ENCODE assay signal across 7 mouse cellular contexts in the genomic region with DNA sequence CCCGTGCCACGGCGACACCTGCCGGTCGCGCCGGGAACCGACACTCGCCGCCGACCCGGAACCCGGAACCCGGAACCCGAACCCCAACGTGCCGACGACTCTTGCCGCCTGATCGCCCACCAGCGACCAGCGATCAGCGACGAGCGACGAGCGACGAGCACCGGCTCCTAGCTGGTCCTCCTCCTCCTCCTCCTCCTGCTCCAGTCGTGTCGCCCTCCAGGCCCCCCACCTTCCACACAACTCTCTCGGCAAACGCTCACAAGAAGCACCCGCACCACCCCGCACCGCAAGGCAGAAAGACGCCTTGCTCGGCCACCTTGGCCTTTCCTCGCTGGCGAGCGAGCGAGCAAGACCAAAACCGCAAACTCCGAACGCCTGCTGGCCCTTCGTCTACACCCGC.
DNase-seq lines count a peak whose midpoint lies in the region; ATAC-seq and TF ChIP-seq lines count a peak whose summit lies in the region.
"Not testable (repeated sequence)": the region's sequence is repeated elsewhere in the genome, so short reads cannot be mapped to it uniquely, and the experiment has no call there.

No protein-coding gene starts in this region.

- not testable (repeated sequence) for H3K4me1 ChIP-seq in embryonic facial prominence, embryonic 10.5 days; heart, adult 2 months (ENCODE audit: control insufficient read depth, insufficient read depth, low read length); limb, embryonic 13.5 days; megakaryocyte, embryonic 14.5 days

- not testable (repeated sequence) for ATAC-seq in limb, embryonic 13.5 days (ENCODE audit: low FRiP score, low read depth)

- peak; percentile 46 for DNase-seq in adrenal gland, adult 2 months
- DNase-seq in embryonic facial prominence, embryonic 10.5 days (ENCODE audit: low spot score), result peak; percentile 24
- DNase-seq in heart, adult 2 months, result peak; percentile 29 to 42
- peak; percentile 50 for DNase-seq in induced T-regulatory cell, adult 2 months (ENCODE audit: low read depth)
- DNase-seq in retina, postnatal 1 day, result peak; percentile 51

- WGBS in embryonic facial prominence, embryonic 10.5 days, result 10% methylated on average over 22 of the region's 47 CpGs
- 4% methylated on average over 19 of the region's 47 CpGs for WGBS in heart, adult 2 months
- WGBS in limb, embryonic 13.5 days, result 4% methylated on average over 23 of the region's 47 CpGs

- intact Hi-C loops in heart, adult 2 months (cut with DNase I), result not testable (repeated sequence)

- H3K9me3 ChIP-seq in embryonic facial prominence, embryonic 10.5 days; limb, embryonic 13.5 days; megakaryocyte, embryonic 14.5 days: not testable (repeated sequence)

- not testable (repeated sequence) for H3K36me3 ChIP-seq in embryonic facial prominence, embryonic 10.5 days (replicated peaks); heart, adult 2 months (ENCODE audit: control insufficient read depth, insufficient read depth, low read length); limb, embryonic 13.5 days; megakaryocyte, embryonic 14.5 days (replicated peaks; ENCODE audit: low read length)

- TF ChIP-seq EP300 in heart, adult 2 months (IDR thresholded peaks at IDR 0.05; ENCODE audit: insufficient read depth, low read depth, low read length), result not testable (repeated sequence)

- H3K4me3 ChIP-seq in embryonic facial prominence, embryonic 10.5 days, result peak overlapping the region; percentile 53
- H3K4me3 ChIP-seq in heart, adult 2 months, result 0 out of 2 replicates have a peak overlapping the region, but pooled peaks have one; percentile 27
- H3K4me3 ChIP-seq in limb, embryonic 13.5 days, result peak overlapping the region; percentile 43
- peak overlapping the region; percentile 89 for H3K4me3 ChIP-seq in megakaryocyte, embryonic 14.5 days (replicated peaks)

- TF ChIP-seq CTCF in heart, adult 2 months (IDR thresholded peaks at IDR 0.05), result not testable (repeated sequence)

- peak overlapping the region; percentile 54 for H3K4me2 ChIP-seq in limb, embryonic 13.5 days (replicated peaks)

- H3K27me3 ChIP-seq in embryonic facial prominence, embryonic 10.5 days (replicated peaks; ENCODE audit: low read depth, poor library complexity, severe bottlenecking); heart, adult 2 months (ENCODE audit: control insufficient read depth, insufficient read depth, low read length); limb, embryonic 13.5 days; megakaryocyte, embryonic 14.5 days (replicated peaks): not testable (repeated sequence)

- H3K79me2 ChIP-seq in heart, adult 2 months (replicated peaks; ENCODE audit: control insufficient read depth, insufficient read depth, low read length), result not testable (repeated sequence)

- H3K27ac ChIP-seq in embryonic facial prominence, embryonic 10.5 days (replicated peaks); heart, adult 2 months; limb, embryonic 13.5 days: not testable (repeated sequence)

- H3K9ac ChIP-seq in heart, adult 2 months (ENCODE audit: low read depth, low read length), result peak overlapping the region; percentile 53
- H3K9ac ChIP-seq in limb, embryonic 13.5 days, result 0 out of 2 replicates have a peak overlapping the region, but pooled peaks have one; percentile 54

- TF ChIP-seq POLR2A in heart, adult 2 months (IDR thresholded peaks at IDR 0.05; ENCODE audit: insufficient read depth, low read depth, low read length), result not testable (repeated sequence)

Comparison
In these comparisons a context has a peak if more than half of its experiments do, and no peak if none do; other contexts are left out.
1. H3K4me3 ChIP-seq: peak in every context shown above with its lines; median percentile 89 in megakaryocyte, embryonic 14.5 days; 53 in embryonic facial prominence, embryonic 10.5 days; 43 in limb, embryonic 13.5 days; 27 in heart, adult 2 months.